Mouse (Mus musculus) intestine, postnatal 0 days (tissue): Measurements from ENCODE around the gene Rnf34. TPM values are rescaled to one million over a fixed set of nuclear protein-coding genes. Genes with fewer than 3 reads are reported as not detected.
A peak's percentile ranks its signal among the peaks of the same experiment; 100 is the strongest.

Source experiments
- ATAC-seq: fragments of 200-750 bp; cut with Nextera tagmentation; 2 replicates; pipeline ENCODE4 v1.8.0; 2017; ENCODE audit warnings: mild to moderate bottlenecking, moderate TSS enrichment, moderate library complexity
- H3K27ac ChIP-seq: fragments of 300-500 bp; sonication (generic); 2 replicates; pipeline ENCODE4 v1.5.1; 2014; ENCODE audit warnings: mild to moderate bottlenecking, low read depth, low read length, moderate library complexity
- H3K27me3 ChIP-seq: fragments of 300-500 bp; sonication (generic); replicated peaks from 2 replicates; pipeline ENCODE4 v1.6.1; 2014; ENCODE audit warnings: low read length, mixed read lengths; ENCODE audit not compliant: control insufficient read depth, insufficient read depth
- H3K36me3 ChIP-seq: fragments of 300-500 bp; sonication (generic); 2 replicates; pipeline ENCODE4 v1.6.1; 2014; ENCODE audit warnings: mild to moderate bottlenecking, moderate library complexity; ENCODE audit not compliant: control insufficient read depth, insufficient read depth
- H3K4me1 ChIP-seq: fragments of 300-500 bp; sonication (generic); replicated peaks from 2 replicates; pipeline ENCODE4 v1.6.1; 2014; ENCODE audit warnings: antibody characterized with exemption, low read length, mixed read lengths; ENCODE audit not compliant: control insufficient read depth, insufficient read depth
- H3K4me2 ChIP-seq: fragments of 300-500 bp; sonication (generic); replicated peaks from 2 replicates; pipeline ENCODE4 v1.6.1; 2014; ENCODE audit warnings: low read depth, mild to moderate bottlenecking, moderate library complexity
- H3K4me3 ChIP-seq: fragments of 300-500 bp; sonication (generic); 2 replicates; pipeline ENCODE4 v1.5.1; 2014; ENCODE audit warnings: low read depth, low read length
- H3K9ac ChIP-seq: fragments of 300-500 bp; sonication (generic); 2 replicates; pipeline ENCODE4 v1.6.1; 2014; ENCODE audit warnings: mild to moderate bottlenecking, low read depth, low read length
- H3K9me3 ChIP-seq: fragments of 300-500 bp; sonication (generic); 2 replicates; pipeline ENCODE4 v1.6.1; 2016; ENCODE audit warnings: mixed run types; ENCODE audit not compliant: control insufficient read depth
- CTCF ChIP-seq: sonication (generic); IDR thresholded peaks from 2 replicates; pipeline ENCODE4 v1.5.1; 2016; ENCODE audit warnings: low read depth, mild to moderate bottlenecking, control low read depth, antibody characterized with exemption, moderate library complexity
- WGBS: fragments of 180-500 bp; shearing (Covaris S2); extraction: QIAGEN DNeasy Blood & Tissue Kit; methylation state at CpG from one replicate; pipeline ENCODE4 v1.1.7; 2014; 5-methylcytosine and 5-hydroxymethylcytosine counted together
- polyA plus RNA-seq: library from polyadenylated mRNA; unstranded; fragments of >200 nt; fragmentation: Nextera tagmentation; extraction: Ambion mirVana; gene quantifications from 2 replicates; pipeline ENCODE4 v1.2.1, GENCODE M21; 2015

Gene Rnf34
- polyA plus RNA-seq, 1 experiment from 2014 or later, result 18.3 TPM

GRCm38 (mm10) chr5:122850319-122851002 is 613 bp downstream of the Rnf34 start:
- no peaks in the 10 kb centered on the region for H3K9me3 ChIP-seq
- TF ChIP-seq CTCF, result peak; percentile 71
- WGBS, result under 1% methylated on average over 38 of the region's 38 CpGs
- peak overlapping the region; percentile 90 for H3K4me2 ChIP-seq
- H3K4me3 ChIP-seq, result peak overlapping the region; percentile 78
- H3K4me1 ChIP-seq, result peaks cover 3% of the 10 kb centered on the region; the same call in 1 of the 2 replicates
- H3K27me3 ChIP-seq, result no peaks in the 10 kb centered on the region
- H3K9ac ChIP-seq, result peak overlapping the region; percentile 82
- peak overlapping the region; percentile 85 for H3K27ac ChIP-seq
- H3K36me3 ChIP-seq, result no peaks in the 10 kb centered on the region
- ATAC-seq, result peak; percentile 86

GRCm38 (mm10) chr5:122852611-122853010 is 2.8 kb downstream of the Rnf34 start:
- Histone ChIP-seq H3K27me3 (no peaks in the 10 kb centered on the region), H3K9ac (no peak overlapping the region), H3K9me3 (no peaks in the 10 kb centered on the region), H3K4me3 (no peak overlapping the region), H3K4me1 (peaks cover 3% of the 10 kb centered on the region; the same call in 1 of the 2 replicates), H3K27ac (no peak overlapping the region), H3K4me2 (no peak overlapping the region), H3K36me3 (0 out of 2 replicates have a peak, but pooled peaks cover 3% of the 10 kb centered on the region)
- WGBS, result 45% methylated on average over 2 of the region's 2 CpGs
- no peak for TF ChIP-seq CTCF
- no peak for ATAC-seq

GRCm38 (mm10) chr5:122855858-122856257 is 6.0 kb downstream of the Rnf34 start:
- Histone ChIP-seq H3K9ac (no peak overlapping the region), H3K27me3 (no peaks in the 10 kb centered on the region), H3K9me3 (no peaks in the 10 kb centered on the region), H3K36me3 (0 out of 2 replicates have a peak, but pooled peaks cover 6% of the 10 kb centered on the region), H3K27ac (no peak overlapping the region), H3K4me3 (no peak overlapping the region), H3K4me2 (no peak overlapping the region), H3K4me1 (peaks cover 3% of the 10 kb centered on the region; the same call in 1 of the 2 replicates)
- ATAC-seq, result no peak
- peak; percentile 30; the same call in 1 of the 2 replicates for TF ChIP-seq CTCF
- WGBS, result 70% methylated on average over 3 of the region's 3 CpGs

- Histone ChIP-seq H3K27ac (no peak overlapping the region), H3K27me3 (no peaks in the 10 kb centered on the region), H3K36me3 (peaks cover 58% of the 10 kb centered on the region), H3K9ac (no peak overlapping the region), H3K9me3 (no peaks in the 10 kb centered on the region), H3K4me2 (no peak overlapping the region), H3K4me3 (no peak overlapping the region), H3K4me1 (no peaks in the 10 kb centered on the region)
- 98% methylated on average over 2 of the region's 2 CpGs for WGBS
- no peak for TF ChIP-seq CTCF
- ATAC-seq, result no peak
These were observed 13.2 kb downstream of the Rnf34 start for GRCm38 (mm10) chr5:122863053-122863452.

- H3K27me3 ChIP-seq, result no peaks in the 10 kb centered on the region
- peaks cover 35% of the 10 kb centered on the region for H3K36me3 ChIP-seq
- ATAC-seq, result no peak
- no peak for TF ChIP-seq CTCF
- WGBS, result 77% methylated on average over 3 of the region's 3 CpGs
- H3K9ac ChIP-seq, result no peak overlapping the region
- H3K4me2 ChIP-seq, result no peak overlapping the region
- H3K9me3 ChIP-seq, result no peaks in the 10 kb centered on the region
- H3K4me3 ChIP-seq, result no peak overlapping the region
- H3K27ac ChIP-seq, result no peak overlapping the region
- 0 out of 2 replicates have a peak, but pooled peaks cover 3% of the 10 kb centered on the region for H3K4me1 ChIP-seq
These were observed 22.8 kb downstream of the Rnf34 start for GRCm38 (mm10) chr5:122872626-122873025.

- no peak overlapping the region for H3K4me3 ChIP-seq
- no peak for ATAC-seq
- no peak overlapping the region for H3K4me2 ChIP-seq
- no peak for TF ChIP-seq CTCF
- 69% methylated on average over 2 of the region's 2 CpGs for WGBS
- H3K27me3 ChIP-seq, result no peaks in the 10 kb centered on the region
- 0 out of 2 replicates have a peak, but pooled peaks cover 3% of the 10 kb centered on the region for H3K4me1 ChIP-seq
- peaks cover 32% of the 10 kb centered on the region for H3K36me3 ChIP-seq
- no peak overlapping the region for H3K9ac ChIP-seq
- no peaks in the 10 kb centered on the region for H3K9me3 ChIP-seq
- H3K27ac ChIP-seq, result no peak overlapping the region
These were observed 23.7 kb downstream of the Rnf34 start for GRCm38 (mm10) chr5:122873573-122873972.
